Mouse (Mus musculus) heart, adult 2 months (tissue): ENCODE results near the gene Krt8. TPM values are rescaled to one million over a fixed set of nuclear protein-coding genes. Genes with fewer than 3 reads are reported as not detected.

Experiments used
- DNase-seq, 2 experiments: peaks; one replicate each; pipeline ENCODE4 v3.0.0; 2021
- H3K27ac ChIP-seq: fragments of 200-600 bp; 2 replicates; pipeline ENCODE4 v1.8.1; 2022
- H3K27me3 ChIP-seq: fragments of 200-500 bp; 2 replicates; pipeline ENCODE4 v1.6.1; 2012; ENCODE audit warnings: mild to moderate bottlenecking, low read length, inconsistent platforms, mixed read lengths; ENCODE audit not compliant: control insufficient read depth, insufficient read depth
- H3K36me3 ChIP-seq: fragments of 200-500 bp; 2 replicates; pipeline ENCODE4 v1.6.1; 2012; ENCODE audit warnings: low read length, inconsistent platforms; ENCODE audit not compliant: control insufficient read depth, insufficient read depth
- H3K4me1 ChIP-seq: fragments of 200-500 bp; 2 replicates; pipeline ENCODE4 v1.6.1; 2011; ENCODE audit warnings: low read length; ENCODE audit not compliant: control insufficient read depth, insufficient read depth
- H3K4me3 ChIP-seq: fragments of 200-600 bp; 2 replicates; pipeline ENCODE4 v1.8.1; 2022
- H3K79me2 ChIP-seq: fragments of 200-500 bp; replicated peaks from 2 replicates; pipeline ENCODE4 v1.6.1; 2012; ENCODE audit warnings: mild to moderate bottlenecking, inconsistent platforms, low read length, moderate library complexity, mixed read lengths; ENCODE audit not compliant: control insufficient read depth, insufficient read depth
- H3K9ac ChIP-seq: fragments of 200-500 bp; 2 replicates; pipeline ENCODE4 v1.6.1; 2012; ENCODE audit warnings: low read depth, mild to moderate bottlenecking, control low read depth, inconsistent platforms, low read length, mixed read lengths
- CTCF ChIP-seq: fragments of 200-600 bp; IDR thresholded peaks from 2 replicates; pipeline ENCODE4 v1.8.1; 2022; ENCODE audit warnings: antibody characterized with exemption, mild to moderate bottlenecking, moderate library complexity
- EP300 ChIP-seq: fragments of 200-500 bp; IDR thresholded peaks from 2 replicates; pipeline ENCODE4 v1.6.1; 2011; ENCODE audit warnings: low read depth, low read length, control low read depth; ENCODE audit not compliant: insufficient read depth
- POLR2A ChIP-seq: fragments of 200-500 bp; IDR thresholded peaks from 2 replicates; pipeline ENCODE4 v1.6.1; 2011; ENCODE audit warnings: mild to moderate bottlenecking, low read depth, low read length, control low read depth; ENCODE audit not compliant: insufficient read depth
- WGBS: fragments of 180-500 bp; shearing (Covaris S2); methylation state at CpG from one replicate; pipeline ENCODE4 v1.1.7; 2018; 5-methylcytosine and 5-hydroxymethylcytosine counted together
- intact Hi-C: fragments of 180-260 bp; cut with DNase I; formaldehyde crosslinking; loops from one replicate; pipeline ENCODE4 v1.15.1; 2025
- long read RNA-seq: library from polyadenylated mRNA; stranded (forward); transcript quantifications from one replicate; pipeline ENCODE4 v2.0.0, GENCODE M21; 2021
- polyA plus RNA-seq: library from polyadenylated mRNA; depleted of rRNA; stranded (reverse); fragments of >200 nt; gene quantifications from 2 replicates; pipeline ENCODE4 v1.2.3, GENCODE M21; 2012; rRNA removed
- total RNA-seq, 2 experiments: library from RNA; stranded (reverse); gene quantifications; 2 replicates each; pipeline ENCODE4 v1.2.3; 2021

Gene Krt8
- 1 to 10 TPM; 1.7 TPM for total RNA-seq
- polyA plus RNA-seq, result 2.3 and 9.8 TPM in 2 replicates
- long read RNA-seq, partial matches to known transcripts, result 3 of 5 reads
- long read RNA-seq, other reads (novel, unspliced or antisense), result 0 of 5 reads

DNA sequence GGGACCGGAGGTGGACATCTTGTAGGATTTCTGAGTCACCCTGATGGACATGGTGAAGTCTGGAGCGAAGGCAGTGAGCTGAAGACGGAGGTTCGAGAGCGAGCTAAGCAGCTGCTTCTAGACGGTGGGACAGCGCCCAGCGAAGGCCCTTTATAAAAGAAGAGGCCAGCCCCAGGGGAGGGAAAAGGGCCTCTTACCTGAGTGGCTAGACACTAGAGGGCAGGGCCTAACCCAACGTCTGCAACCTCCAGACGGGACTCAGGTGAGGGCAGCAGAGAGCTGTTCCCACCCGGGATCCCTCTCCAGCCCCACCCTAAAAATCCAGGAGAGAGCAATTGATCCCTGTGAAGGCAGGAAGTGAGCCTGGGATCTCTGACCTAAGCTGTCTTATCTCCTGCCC, at the start of gene Krt8:
Krt8 (minus strand) TSS at position 294 of the 400 bp plus-strand sequence.
- Histone ChIP-seq H3K27ac (no peak within 1 kb of the TSS), H3K36me3 (no peaks in the 10 kb centered on the region), H3K4me3 (no peak within 1 kb of the TSS), H3K79me2 (no peaks in the 10 kb centered on the region), H3K4me1 (peaks cover 1% of the 10 kb centered on the region; the same call in 1 of the 2 replicates), H3K27me3 (no peaks in the 10 kb centered on the region; the same call in 1 of the 2 replicates), H3K9ac (no peak within 1 kb of the TSS)
- WGBS, result 45% methylated on average over 11 of the region's 11 CpGs
- TF ChIP-seq POLR2A (no peak), CTCF (no peak), EP300 (no peak)
- no peak for DNase-seq
- intact Hi-C loops, result no loop called here

DNA sequence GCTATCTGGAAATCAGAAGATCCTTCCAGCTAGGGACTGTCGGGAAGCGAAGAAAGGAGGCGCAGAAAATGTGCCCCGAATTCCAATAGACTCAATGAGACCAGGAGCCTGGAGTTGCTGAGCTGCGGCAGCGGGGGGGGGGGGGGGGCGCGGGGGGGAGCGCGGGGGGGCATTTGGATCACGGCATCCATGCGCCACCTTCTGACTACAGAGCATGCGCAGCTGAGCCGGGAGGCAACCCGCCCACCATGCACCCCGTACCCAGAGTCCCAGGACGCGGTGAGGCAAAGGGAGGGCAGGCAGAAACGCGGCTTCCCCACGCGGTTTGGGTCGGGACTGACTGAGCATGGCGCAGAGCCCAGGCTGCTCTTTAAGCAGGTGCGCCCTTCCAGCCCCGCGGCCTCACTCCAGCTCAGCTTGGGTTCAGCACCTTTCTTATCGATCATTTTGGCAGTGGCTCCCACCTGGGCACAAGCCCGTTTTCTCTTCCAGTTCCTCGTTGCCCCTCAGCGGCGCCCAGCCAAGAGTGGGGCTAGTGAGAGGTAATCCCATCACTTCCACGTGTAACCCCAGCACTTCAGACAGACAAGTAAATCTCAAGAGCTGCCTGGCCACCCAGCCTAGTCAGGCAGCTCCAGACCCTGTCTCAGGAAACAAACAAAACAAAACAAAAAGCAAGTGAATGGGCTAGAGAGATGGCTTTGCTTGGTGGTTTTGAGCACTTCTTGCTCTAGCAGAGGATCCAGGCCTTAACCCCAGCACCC, 47.8 kb upstream of the Krt8 start:
- 0 out of 2 replicates have a peak, but pooled peaks cover 1% of the 10 kb centered on the region for H3K27me3 ChIP-seq
- TF ChIP-seq CTCF (0 out of 2 replicates have a peak, but pooled peaks have one; percentile 20), POLR2A (no peak)
- peak overlapping the region; percentile 80 for H3K9ac ChIP-seq
- no peaks in the 10 kb centered on the region for H3K36me3 ChIP-seq
- intact Hi-C loops, result no loop called here
- H3K79me2 ChIP-seq, result no peaks in the 10 kb centered on the region
- DNase-seq, result peak; percentile 45 to 49
- WGBS, result 1% methylated on average over 29 of the region's 33 CpGs
- H3K4me1 ChIP-seq, result no peaks in the 10 kb centered on the region
- H3K27ac ChIP-seq, result no peak overlapping the region
- peak overlapping the region; percentile 34; the same call in 1 of the 2 replicates for H3K4me3 ChIP-seq

DNA sequence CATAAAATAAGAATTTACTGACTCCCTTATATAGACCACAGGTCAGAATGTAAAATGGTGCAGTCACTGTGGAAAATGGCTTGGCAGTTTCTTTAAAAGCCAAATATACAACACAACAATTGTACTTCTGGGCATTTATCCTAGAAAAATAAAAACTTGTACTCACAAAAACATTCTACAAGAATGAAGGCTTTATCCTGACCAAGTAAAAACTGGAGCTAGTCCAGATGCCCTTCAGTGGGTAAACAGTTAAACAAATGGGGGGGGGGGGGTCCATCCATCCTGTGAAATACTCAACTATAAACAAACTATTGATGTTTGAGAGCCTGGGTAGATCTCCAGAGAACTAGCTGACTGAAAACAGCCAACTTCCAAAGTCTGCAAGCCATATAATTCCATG, 45.6 kb upstream of the Krt8 start:
- TF ChIP-seq POLR2A, result no peak
- TF ChIP-seq EP300, result no peak
- no peak for TF ChIP-seq CTCF
- Histone ChIP-seq H3K9ac (no peak overlapping the region), H3K4me3 (no peak overlapping the region), H3K27ac (no peak overlapping the region), H3K4me1 (no peaks in the 10 kb centered on the region), H3K27me3 (0 out of 2 replicates have a peak, but pooled peaks cover 1% of the 10 kb centered on the region), H3K79me2 (no peaks in the 10 kb centered on the region), H3K36me3 (no peaks in the 10 kb centered on the region)
- intact Hi-C loops, result no loop called here
- DNase-seq, result no peak

DNA sequence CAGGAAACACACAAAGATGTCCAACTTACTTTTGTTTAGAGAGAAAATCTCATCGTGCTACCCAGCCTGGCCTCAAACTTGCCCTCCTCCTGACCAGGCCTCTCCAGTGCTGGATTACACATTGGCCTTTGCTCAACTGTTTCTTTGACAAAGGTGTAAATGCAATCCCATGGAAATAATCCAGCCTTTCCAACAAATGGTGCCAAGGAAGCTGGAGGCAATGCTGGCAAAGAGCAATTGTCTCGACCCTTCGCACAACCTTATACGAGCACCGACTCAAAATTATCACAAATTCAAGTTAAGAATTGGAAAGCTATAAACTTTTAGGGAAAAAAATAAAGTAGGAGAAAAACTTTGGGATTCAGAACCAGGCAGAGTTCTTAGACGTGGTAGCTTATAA, 43.7 kb upstream of the Krt8 start:
- H3K4me1 ChIP-seq, result no peaks in the 10 kb centered on the region
- no peak overlapping the region for H3K27ac ChIP-seq
- no peak overlapping the region for H3K4me3 ChIP-seq
- 0 out of 2 replicates have a peak, but pooled peaks cover 1% of the 10 kb centered on the region for H3K27me3 ChIP-seq
- TF ChIP-seq CTCF (no peak), EP300 (no peak), POLR2A (no peak)
- no peak for DNase-seq
- H3K36me3 ChIP-seq, result no peaks in the 10 kb centered on the region
- no peak overlapping the region for H3K9ac ChIP-seq
- intact Hi-C loops, result no loop called here
- WGBS, result 75% methylated on average over 6 of the region's 6 CpGs
- no peaks in the 10 kb centered on the region for H3K79me2 ChIP-seq

DNA sequence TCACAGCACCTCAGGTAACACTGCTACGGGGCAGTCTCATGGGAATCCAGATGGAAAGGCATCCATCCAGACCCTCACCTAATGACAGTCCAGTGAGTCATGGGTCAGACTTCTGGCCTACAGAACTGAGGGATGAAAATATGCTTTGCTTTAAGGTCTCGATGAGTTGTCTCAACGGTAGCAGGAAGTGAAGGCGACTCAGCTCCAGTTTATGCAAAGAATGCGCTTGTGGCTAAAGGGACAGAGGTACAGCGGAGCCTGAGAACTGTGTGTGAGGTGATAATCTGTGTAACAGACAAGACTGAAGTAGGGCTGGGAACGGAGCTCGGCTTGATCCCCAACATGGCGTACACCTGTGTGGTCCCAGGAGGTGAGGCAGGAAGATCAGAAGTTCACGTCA, 41.4 kb upstream of the Krt8 start:
- 65% methylated on average over 10 of the region's 10 CpGs for WGBS

DNA sequence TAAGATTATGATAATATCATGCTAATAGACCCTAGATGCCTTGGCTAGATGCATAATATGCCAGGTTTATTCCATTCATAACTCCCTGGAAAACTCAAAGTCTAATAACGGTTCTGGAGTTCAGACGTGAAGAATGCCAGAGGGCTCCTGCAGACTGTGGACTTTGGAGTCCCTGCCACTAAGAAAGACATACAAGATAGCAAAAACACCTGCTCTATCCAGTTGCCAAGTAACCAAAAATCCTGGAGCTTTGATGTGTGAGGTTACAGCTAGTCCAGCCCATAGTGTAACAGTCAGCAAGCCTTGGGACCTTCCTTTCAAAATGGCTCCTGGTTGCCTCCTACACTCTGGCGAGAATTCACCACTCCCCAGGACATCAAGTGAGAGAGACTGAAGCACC, 40.5 kb upstream of the Krt8 start:
- WGBS, result 79% methylated on average over 3 of the region's 3 CpGs

More for the DNA sequence above, 41.4 kb upstream of the Krt8 start:
- TF ChIP-seq CTCF, result no peak
- no peak for TF ChIP-seq EP300
- no peak for TF ChIP-seq POLR2A
- H3K9ac ChIP-seq, result no peak overlapping the region
- no peaks in the 10 kb centered on the region for H3K79me2 ChIP-seq
- no peak overlapping the region for H3K4me3 ChIP-seq
- intact Hi-C loops, result no loop called here
- no peaks in the 10 kb centered on the region for H3K4me1 ChIP-seq
- H3K27ac ChIP-seq, result no peak overlapping the region
- H3K27me3 ChIP-seq, result no peaks in the 10 kb centered on the region
- DNase-seq, result no peak
- H3K36me3 ChIP-seq, result no peaks in the 10 kb centered on the region

More for the DNA sequence above, 40.5 kb upstream of the Krt8 start:
- Histone ChIP-seq H3K27ac (no peak overlapping the region), H3K27me3 (no peaks in the 10 kb centered on the region), H3K9ac (no peak overlapping the region), H3K4me3 (no peak overlapping the region), H3K36me3 (no peaks in the 10 kb centered on the region), H3K4me1 (no peaks in the 10 kb centered on the region), H3K79me2 (no peaks in the 10 kb centered on the region)
- intact Hi-C loops, result no loop called here
- no peak for DNase-seq
- TF ChIP-seq POLR2A (no peak), CTCF (no peak), EP300 (no peak)
